Mouse (Mus musculus) G1E (cell line): Measurements from ENCODE around the gene Lama1.

Experiments used
- CTCF ChIP-seq: IDR thresholded peaks from 2 replicates; pipeline ENCODE4 v1.5.1; 2012; ENCODE audit warnings: low read depth, low read length, inconsistent platforms, mixed read lengths
- GATA2 ChIP-seq: IDR thresholded peaks from 2 replicates; pipeline ENCODE4 v1.6.1; 2012; ENCODE audit warnings: low read depth, low read length, inconsistent platforms, borderline replicate concordance
- TAL1 ChIP-seq: conservative IDR thresholded peaks from 2 replicates; pipeline ENCODE4 v1.6.1; 2012; ENCODE audit warnings: low read depth, low read length, inconsistent platforms, mixed read lengths

DNA sequence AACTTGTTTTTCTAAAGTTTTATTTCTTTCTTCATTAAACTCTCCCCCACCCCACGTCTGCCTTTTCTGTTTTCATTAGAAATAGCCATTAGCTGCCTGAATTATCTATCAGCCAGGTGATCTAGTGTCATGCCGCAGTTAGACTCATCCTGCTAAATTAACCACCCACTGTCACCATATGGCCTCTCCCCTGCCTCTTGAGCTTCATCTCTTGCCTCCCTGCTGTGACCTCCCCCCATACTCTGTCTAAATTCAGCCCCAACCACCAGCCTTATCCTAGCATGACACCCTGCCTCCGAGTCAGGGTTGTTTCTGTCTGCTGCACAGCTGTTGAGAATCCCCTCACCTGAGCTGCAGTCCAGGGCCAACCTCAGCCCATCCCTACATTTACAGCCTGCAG lies 5.9 kb downstream of the Lama1 start:
- TF ChIP-seq CTCF (no peak), TAL1 (no peak), GATA2 (no peak)
